Mouse (Mus musculus) forelimb bud, embryonic 11.5 days (tissue): ENCODE measurements at regions not wholly inside any gene's neighbourhood (a gene's known extent, or its start where the extent isn't known, plus 50 kb on each side); places are given as distances from the start of the nearest gene placed in this dataset.

Experiments used
- DNase-seq: peaks from one replicate; pipeline ENCODE4 v3.0.0-alpha.2; 2012; ENCODE audit warnings: low read depth, low spot score

DNA sequence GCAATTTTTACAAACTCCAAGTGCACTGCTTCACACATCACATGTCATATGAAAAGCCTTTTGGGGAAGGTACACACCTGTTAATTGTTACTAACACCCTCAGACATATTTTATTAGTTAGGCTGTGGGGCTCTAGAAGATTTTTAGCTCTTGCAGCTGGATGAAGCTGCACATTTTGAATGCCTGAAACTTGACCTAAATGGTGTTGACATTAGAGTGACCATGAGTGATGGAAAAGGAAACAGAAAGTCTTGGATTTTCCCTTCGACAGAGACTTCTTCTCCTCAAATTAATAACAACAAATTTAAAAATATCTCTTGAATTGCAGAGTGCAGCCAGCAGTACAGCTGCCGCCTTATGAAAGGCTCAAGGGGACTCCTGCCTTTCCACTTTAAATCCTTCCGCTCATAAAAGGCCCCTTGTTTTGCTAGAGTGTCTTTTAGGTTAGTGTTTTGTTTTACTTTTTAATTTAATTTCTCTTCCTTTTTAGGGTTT is 259.7 kb downstream of the Trim52 start:
- DNase-seq: peak; percentile 81

DNA sequence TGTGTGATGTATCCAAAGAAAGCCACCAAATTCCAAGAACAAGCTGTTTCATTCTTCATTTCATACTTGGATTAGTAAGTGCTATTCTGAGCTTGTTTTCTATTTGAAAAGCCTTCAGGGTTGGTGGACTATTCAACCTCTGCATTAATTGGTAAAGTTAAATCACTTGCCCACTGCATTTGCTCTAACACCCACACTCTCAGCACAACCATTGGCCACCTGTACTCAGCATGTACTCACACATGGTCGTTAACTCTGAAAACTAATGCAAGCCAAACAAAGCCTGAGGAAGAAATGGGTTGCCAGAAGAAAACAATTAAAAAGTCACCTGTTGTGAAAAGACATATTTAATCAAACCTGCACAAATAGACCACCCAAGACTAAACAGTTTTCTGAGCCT is 267.5 kb downstream of the Trim52 start:
- DNase-seq: peak; percentile 73

DNA sequence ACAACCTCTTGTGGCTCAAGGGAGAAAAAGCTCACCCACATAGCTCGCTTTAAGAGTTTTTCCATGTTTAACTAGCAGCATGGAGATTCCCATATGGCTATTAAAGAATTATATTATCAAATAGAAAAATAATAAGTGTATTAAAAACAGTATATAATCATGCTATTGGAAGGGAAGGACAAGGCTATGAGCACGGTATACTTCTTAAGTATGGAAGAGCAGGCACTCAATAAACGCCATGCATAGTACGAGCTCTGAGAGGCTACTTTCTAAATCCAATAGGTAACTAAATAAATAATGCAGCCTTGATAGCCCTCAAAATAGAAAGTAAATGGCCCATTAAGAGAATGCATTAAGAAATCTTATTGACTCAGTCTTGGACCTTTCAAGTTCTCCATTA is 273.6 kb downstream of the Trim52 start:
- DNase-seq: no peak

DNA sequence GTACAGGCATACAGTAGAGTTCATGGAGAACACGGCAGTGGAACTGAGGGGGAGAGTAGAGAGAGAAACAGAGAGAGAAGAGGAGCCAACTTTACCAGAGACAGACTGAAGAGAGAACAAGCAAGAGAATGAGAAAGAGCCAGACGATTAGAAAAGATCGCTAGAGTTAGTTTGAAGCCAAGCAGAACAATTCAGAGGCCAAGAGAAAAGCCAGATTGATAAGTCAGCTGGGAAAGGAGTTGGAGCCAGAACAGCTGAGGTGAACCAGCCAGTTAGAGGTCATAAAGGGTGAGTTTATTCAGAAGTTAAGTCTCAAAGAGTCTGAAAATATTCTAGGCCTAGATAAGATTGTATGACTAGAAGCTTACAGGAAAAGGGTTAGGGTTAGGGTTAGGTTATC is 281.7 kb downstream of the Trim52 start:
- no peak for DNase-seq

DNA sequence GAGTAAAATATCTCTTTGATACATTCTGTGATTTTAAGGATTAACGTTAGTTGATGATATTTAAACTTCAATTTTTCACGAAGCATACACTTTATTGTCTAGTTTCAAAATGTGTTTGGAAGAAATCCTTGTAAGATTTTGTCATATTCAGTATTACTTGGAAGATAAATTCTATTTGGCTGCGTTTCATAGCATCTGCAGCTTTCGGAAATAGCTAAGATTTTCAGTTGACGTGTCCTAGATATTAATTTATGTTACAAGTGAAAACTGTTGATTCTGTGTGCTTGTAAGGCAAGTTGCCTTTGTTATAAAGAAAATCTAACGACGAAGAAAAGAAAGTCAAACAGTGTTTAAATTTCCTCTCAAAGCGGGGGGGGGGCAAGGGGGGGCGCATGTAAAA is 284.5 kb downstream of the Trim52 start:
- no peak for DNase-seq

DNA sequence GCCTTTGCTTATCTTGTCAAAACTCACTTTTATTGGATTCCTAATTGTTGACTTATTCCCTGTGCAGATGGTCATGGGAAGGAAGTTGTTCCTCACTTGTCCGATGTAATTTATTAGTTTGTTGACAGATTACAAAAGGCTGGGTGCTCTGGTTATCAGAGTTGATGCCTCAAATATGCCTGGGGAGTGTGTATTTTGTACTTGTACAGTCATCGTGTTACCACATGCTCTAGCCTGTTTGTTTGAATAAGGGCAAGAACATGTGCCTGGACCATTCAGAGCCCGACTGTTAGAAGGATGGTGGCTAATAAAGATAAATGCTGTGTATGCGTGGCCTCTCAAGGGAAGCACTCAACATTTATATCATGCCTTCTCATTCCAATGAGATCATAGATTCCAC is 288.0 kb downstream of the Trim52 start:
- DNase-seq: no peak

DNA sequence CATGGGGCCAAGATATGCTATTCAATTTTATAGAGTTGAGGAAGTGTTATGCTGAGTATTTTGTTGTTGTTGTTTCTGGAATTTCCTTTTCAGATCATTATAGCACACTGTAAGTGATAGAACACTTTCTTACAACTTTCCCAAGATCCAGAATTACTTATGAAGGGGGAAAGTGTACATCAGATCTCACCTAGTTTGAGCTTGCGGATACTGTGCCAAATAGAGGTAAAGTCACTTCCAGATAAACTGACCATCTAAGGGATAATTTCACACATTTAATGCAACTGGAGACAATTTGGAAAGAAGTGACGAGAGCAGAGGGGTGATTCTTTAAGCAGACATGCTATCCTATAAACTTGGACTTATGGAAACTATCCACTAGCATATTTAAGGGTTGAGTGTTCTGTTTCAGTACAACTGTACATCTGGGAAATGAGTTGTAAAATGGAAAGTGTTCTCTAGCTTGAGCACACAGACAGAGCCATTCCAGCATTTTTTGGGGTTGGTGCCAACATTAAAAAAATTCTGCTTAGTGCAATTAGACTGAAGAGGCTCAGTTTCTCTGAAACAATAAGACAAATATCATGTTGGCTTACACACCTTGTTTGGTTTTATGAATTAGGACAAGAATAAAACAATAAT is 307.0 kb downstream of the Trim52 start:
- DNase-seq: no peak

DNA sequence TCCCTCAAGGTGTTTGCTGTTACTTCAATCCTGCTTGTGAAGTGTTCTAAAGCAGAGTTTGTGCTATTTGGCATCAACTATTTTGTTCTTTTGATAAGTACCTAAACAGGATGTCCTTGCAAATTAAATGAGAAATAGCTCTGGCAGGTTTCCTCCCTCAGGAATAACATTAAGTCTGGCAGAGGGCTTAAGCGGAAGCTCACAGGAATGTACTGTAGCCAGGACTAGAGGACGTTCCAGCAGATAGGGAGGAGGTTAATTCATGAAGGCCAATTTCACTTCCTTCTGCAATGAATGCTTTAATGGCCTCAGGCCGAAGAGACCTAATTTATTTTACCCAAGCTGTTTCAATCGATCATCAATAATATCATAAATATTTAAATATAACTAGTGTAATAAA is 318.7 kb downstream of the Trim52 start:
- no peak for DNase-seq

DNA sequence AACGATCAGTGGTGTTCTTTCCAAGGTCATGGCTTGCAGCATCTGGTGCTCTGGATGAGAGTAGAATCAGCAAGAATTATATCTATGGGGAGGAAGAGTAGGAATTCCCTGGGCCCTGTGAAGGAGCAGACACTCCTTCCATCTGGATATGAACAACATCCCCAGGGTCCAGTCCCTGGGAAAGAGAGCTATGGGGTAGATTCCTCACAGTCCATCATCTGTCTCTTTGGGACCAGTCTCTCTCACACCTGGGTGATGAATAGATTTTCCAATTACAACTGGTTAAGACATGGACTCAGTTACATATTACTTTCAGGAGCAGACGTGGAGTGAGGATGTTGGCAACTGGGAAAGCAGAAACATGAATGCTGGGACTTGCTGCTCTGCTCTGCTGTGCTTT is 322.6 kb downstream of the Trim52 start:
- no peak for DNase-seq

DNA sequence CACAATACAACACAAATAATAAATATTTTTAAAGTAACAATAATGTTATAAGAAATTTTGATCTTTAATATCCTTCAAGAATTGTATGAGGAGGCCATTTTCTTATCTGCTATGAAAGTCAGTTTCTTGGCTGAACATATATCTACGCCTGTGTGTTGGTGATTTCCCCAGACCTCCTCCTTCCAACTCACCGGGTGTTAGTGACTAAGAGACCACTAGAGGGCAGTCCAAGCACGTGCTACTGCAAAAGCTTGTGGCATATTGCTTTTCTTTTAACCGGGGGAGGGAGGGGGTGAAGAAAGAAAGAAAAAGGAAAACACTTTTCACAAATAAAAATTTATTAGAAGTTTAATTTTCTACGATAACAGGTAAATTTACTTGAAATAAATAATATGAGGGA is 333.3 kb downstream of the Trim52 start:
- DNase-seq: peak; percentile 75

DNA sequence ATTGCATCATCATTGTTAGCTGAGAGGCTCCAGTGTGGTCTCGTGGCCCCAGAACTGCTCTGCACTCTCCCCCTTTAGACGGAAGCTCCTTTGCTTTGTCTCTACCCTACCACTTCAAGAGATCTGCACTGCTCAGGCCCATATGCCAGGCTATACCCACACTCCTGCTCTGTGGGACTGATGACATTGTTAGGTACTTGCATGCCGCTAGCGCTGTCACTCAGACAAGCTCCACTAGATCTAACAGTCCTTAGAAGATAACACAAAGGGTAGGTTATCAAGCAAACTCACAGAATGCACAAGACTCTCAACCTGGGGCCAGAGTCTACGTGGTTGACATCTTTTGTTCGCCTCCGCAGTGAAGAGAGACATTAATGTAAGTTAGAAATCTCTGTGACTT is 383.1 kb downstream of the Trim52 start:
- DNase-seq: no peak

DNA sequence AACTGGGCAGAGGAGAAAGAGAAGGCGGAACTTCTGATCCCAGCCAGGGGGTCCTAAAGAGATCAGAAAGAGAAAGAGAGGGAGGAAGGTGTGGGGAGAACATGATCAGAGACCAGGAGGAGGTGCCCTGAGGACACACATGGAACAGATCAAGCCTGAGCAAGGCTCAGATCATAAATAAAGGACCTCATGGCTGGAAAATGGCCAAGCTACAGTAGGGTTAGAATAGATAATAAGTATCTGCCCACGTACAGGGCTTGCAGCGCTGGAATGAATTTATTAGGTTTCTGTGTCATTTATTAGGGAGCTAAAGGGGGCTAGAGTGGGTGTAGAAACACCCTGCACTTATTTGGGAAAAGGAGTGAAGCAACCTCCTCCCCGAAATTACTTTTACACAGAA is 385.4 kb downstream of the Trim52 start:
- peak; percentile 3 for DNase-seq

DNA sequence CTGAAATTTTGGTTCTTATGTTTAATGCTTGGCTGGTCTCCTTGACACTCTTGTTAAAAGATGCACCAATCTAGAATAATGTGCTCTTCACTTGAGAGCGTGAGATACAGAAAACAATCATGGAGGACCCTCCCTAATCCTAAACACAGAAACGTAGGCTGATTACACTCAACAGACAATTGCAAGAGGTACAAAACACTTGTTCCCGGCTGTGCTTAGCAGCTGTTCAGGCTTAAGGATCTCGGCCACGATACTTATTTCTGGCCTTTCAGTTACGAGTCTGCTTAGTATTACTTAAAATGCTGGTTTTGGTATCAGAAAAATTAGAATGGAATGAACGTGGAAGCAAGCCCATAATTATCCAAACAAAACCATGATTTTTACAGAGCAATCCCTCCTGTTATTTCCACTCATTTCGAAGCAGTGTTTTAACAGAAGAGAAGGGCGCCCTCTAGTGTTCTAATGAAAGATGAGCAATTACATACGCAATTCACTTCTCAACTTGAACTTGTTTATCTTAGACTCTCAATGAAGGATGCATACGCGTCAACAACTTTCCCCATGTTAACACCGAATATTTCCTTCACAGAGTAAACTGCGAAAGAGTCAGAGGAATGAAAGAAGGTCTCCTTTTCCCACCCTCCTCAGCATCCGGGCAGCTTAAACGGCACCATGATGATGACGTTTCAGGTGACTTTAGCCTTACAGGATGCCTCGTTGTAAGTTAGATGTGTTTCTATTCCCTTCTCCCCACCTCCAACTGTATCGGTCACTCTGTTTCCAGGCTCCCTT is 394.5 kb downstream of the Trim52 start:
- peak; percentile 56 for DNase-seq

DNA sequence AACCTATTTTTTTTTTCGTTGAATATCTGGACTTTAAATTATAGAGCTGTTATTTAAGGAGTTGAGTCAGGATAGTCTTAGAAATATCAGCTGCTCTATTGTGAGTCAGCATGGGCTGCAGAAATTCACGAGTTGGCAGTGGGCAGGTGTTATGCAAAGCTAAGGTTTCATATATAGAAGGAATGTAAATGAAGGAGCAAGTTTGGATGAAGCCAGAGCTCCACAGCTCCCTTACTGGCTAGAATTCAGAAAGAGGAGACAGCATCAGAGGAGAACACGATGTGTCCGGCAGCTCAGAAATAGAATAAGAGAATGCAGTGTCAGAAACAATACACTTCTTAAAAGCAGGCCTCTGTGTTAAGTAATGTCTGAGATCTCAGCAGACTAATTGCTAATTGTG is 400.9 kb downstream of the Trim52 start:
- no peak for DNase-seq

DNA sequence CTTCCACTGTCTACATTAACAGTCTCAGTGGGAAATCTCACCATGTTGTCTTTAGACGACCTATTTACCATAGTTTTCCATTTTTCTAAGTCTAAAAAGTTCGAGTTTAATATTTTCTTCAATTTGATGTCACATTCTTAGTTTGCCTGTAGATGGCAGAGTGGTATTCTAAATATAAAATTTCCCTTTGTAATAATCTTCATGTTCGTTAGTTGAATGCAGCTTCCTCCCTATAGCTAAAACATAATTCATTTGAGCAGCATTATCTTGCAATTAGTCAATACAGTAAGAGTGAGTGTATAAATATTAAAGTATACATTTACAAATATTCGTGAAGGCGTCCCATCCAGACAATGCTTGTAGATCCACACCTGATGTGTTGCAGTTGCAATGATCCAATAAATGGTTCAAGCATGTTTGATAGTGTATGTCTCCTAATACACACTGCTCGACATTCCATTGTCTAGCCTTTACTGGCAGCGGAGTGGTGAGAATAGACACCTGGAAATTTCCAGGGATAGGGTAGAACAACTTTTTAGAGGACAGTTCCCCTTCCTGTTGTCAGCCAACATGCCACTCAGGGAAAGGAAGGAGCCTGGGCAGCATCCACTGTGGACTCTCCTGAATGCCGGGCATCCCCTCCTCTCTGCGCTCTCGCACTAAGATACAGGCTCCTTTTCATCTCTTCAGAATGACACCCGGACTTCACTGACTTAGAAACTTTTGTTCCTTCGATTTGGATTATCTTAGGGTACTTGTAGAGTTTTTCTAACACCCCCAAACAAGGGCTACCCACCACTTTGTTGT is 412.8 kb downstream of the Trim52 start:
- no peak for DNase-seq

DNA sequence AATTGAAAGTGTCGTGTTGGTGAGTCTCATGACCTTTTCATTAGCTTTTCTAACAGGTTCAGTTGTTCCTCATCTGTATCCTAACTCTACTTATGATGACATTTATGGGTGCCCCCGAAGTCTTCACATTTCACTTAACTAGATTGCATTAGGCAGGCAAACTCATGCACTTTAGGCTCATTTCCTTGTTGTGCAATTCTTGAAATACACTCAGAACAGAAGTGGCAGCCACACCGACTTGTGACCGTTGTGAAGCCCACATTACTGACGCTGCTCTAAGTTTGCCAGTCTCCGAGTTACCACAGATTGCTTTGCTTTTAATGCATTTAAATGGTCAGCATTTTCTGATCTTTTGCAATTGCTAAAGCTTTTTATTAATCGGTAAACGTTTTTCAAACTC is 414.8 kb downstream of the Trim52 start:
- peak; percentile 39 for DNase-seq

DNA sequence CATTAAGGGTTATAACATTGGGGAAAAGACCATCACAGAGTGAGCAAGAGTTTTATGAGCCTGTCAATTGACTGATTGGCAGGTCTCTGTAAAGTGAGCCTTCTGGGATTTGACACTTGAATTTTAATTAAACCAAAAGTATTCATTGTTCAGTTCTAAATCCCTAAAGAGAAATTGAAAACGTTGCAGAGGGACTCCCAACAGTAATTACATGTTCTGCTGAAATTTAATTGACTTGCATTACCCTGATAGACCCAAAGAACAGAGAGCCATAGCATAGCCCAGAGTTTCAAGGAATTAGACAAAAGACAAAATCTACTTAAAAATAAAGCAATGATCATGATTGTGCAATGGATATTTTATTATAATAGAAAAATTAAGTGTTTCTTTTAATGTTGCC is 444.2 kb downstream of the Trim52 start:
- no peak for DNase-seq

DNA sequence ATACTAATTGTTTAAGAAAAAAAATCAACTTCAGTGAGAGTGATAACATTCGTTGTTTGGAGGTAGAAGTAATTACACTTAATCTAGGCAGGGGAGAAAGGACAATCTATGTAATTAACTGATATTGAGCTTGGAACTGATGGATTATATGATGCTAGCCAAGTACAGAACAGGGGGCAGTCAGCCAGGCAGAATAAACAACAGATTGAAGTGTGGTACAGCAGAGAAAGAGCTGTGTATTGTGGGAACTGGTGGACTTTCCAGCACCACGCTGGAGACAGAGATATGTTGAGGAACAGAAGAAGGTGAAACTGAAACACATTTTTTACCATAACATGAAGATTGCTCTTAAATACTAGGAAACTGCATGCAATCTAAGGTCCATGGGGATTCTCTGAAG is 473.3 kb downstream of the Trim52 start:
- DNase-seq: no peak

DNA sequence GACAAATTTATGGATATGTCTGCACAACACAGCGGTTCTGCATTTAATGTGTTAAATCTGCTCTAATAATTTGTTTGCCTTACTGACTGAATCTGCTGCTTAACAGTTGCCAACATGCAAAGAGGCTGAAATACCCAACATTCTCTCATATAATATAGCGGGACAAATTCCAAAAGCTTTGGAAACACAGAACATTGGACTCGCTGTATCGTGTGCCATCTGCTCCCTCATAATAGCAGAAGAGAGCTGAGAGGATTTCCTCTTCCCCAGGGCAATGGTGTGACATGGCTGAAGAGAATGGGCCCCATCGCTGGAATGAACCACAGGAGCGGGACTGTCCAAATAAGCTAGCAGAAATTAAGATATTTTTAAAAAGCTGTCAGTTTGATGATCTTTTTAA is 475.9 kb downstream of the Trim52 start:
- no peak for DNase-seq

DNA sequence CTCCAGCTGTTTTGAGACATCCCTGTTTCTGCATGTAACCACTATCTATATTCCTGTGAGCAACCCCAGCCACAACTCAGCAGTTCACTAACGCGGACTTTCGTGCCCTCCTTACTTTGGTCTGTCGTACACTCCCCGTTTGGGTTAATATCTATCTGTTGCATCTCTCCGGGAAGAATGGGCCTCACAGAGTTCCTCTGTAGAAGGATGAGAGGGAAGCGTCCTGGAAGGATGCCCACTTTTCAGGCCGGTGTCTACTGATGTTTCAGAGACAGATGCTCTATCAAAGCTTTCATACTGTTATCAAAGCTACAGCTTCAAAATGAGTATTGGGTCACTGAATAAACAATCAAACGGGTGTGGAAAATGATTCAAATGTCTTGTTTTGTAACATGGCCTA is 487.4 kb downstream of the Trim52 start:
- DNase-seq: no peak

DNA sequence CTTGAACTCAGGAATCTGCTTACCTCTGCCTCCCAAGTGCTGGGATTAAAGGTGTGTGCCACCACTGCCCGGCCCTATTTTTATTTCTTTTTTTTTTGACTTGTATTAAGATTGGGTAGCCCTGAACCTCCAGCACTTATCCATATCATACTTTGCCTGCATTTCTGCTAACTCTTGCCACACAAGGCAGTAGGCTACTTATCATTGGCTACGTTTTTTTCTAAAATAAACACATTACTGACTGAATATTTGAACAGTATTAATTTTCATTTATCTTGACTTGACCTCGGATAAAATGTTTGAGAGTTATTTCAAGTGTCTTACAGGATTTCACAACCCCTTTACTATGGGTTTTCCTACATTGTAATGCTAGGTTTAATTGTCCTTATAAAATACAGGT is 488.0 kb downstream of the Trim52 start:
- no peak for DNase-seq

DNA sequence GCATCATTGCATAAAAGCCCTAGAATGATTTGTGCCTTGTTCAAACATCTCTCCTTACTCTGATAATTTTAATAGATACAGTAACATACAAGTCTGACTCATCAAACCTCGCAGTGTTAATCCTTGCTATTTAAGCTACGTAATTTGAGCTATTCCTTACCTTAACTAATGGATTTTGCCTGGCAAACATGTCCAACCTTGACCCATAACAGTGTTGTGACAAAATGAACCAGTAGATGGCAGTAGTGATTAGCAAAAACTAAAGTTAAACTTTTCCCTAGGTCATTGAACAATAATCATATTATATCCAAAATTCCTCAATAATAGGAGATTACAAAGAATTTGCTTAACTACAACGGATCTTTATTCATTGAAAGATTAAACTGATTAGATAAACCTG is 501.0 kb downstream of the Trim52 start:
- peak; percentile 51 for DNase-seq
